Mouse (Mus musculus) bone marrow, adult 2 months (tissue): ENCODE measurements around the gene Syne4. TPM values are rescaled to one million over a fixed set of nuclear protein-coding genes. Genes with fewer than 3 reads are reported as not detected.
A peak's percentile ranks its signal among the peaks of the same experiment; 100 is the strongest.

Experiments used
- H3K27ac ChIP-seq: fragments of 200-500 bp; 2 replicates; pipeline ENCODE4 v1.5.1; 2012; ENCODE audit warnings: low read depth, mild to moderate bottlenecking, control low read depth, inconsistent platforms, low read length; ENCODE audit not compliant: control insufficient read depth, poor library complexity, insufficient read depth
- H3K4me1 ChIP-seq: fragments of 200-500 bp; 2 replicates; pipeline ENCODE4 v1.6.1; 2011; ENCODE audit warnings: low read length; ENCODE audit not compliant: control insufficient read depth, insufficient read depth
- H3K4me3 ChIP-seq: fragments of 200-500 bp; replicated peaks from 2 replicates; pipeline ENCODE3; 2011; ENCODE audit warnings: mild to moderate bottlenecking, low read depth, low read length, control low read depth; ENCODE audit not compliant: control insufficient read depth
- CTCF ChIP-seq: fragments of 200-500 bp; IDR thresholded peaks from 2 replicates; pipeline ENCODE4 v1.5.1; 2011; ENCODE audit warnings: low read length, control low read depth; ENCODE audit not compliant: control insufficient read depth, insufficient read depth
- POLR2A ChIP-seq: fragments of 200-500 bp; IDR thresholded peaks from 2 replicates; pipeline ENCODE4 v1.6.1; 2011; ENCODE audit warnings: low read depth, mild to moderate bottlenecking, control low read depth, low read length, borderline replicate concordance; ENCODE audit not compliant: control insufficient read depth
- WGBS: fragments of 180-500 bp; shearing (Covaris S2); methylation state at CpG from one replicate; pipeline ENCODE4 v1.1.7; 2018; 5-methylcytosine and 5-hydroxymethylcytosine counted together
- polyA plus RNA-seq: library from polyadenylated mRNA; stranded (reverse); fragments of >200 nt; gene quantifications from 2 replicates; pipeline ENCODE4 v1.2.4, GENCODE M21; 2011; ENCODE audit warnings: low replicate concordance; ENCODE audit not compliant: missing spikeins, insufficient read depth, insufficient read length

Syne4 gene
- polyA plus RNA-seq, 1 experiment: 8.9 TPM

DNA sequence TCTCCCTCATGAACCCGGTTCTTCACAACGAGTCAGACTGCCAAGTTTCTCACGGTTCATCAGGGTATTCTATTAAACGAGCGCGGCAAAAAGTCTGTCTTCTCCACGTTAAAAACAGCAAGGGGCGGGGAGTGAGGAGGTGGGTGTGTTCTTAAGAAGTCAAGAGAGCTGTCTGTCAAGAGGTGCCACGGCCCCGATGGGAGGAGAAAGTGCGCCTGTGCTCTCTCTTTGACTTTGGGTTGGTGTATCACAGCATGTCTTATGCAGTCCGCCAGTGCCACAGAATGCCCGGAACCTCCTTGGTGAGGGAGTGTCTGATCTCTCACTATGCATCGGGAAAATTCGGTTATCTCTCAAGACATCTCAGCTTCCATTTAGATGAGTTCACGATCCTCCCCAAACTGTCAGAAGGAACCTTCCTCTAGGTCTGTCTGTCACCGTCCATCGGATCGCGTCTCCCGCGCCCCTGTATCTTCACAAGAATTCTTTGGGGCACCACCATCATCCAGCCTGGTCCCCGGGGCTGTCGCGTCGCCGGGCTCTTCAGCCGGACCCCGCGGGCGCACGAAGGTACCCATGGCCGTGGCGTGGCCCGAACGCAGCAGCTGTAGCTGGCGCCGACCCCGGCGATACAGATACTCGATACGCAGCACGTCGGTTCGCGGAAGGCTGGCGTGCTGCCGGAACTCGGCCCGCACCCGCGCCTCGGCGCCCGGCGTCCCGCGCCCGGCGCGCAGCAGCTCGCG, 7.1 kb downstream of the Syne4 start, which contains the start of gene E130208F15Rik:
Gene E130208F15Rik (plus strand): TSS at position 202 of the 746 bp plus-strand sequence.
- Histone ChIP-seq H3K27ac (peak within 1 kb of the TSS; percentile 84), H3K4me3 (peak within 1 kb of the TSS; percentile 80), H3K4me1 (peaks cover 3% of the 10 kb centered on the region; the same call in 1 of the 2 replicates)
- under 1% methylated on average over 63 of the region's 63 CpGs for WGBS
- TF ChIP-seq POLR2A (no peak), CTCF (no peak)

- H3K4me3 ChIP-seq: peak overlapping the region; percentile 80
- WGBS: under 1% methylated on average over 20 of the region's 20 CpGs
- TF ChIP-seq POLR2A: peak; percentile 80; the same call in 1 of the 2 replicates
- TF ChIP-seq CTCF: no peak
- H3K27ac ChIP-seq: peak overlapping the region; percentile 84
- H3K4me1 ChIP-seq: peaks cover 3% of the 10 kb centered on the region; the same call in 1 of the 2 replicates
Measured at GRCm38 (mm10) chr7:30322285-30322667, 7.7 kb downstream of the Syne4 start.

GRCm38 (mm10) chr7:30322865-30323264, 8.3 kb downstream of the Syne4 start:
- Histone ChIP-seq H3K4me3 (no peak overlapping the region), H3K27ac (no peak overlapping the region; the same call in 1 of the 2 replicates), H3K4me1 (peaks cover 3% of the 10 kb centered on the region; the same call in 1 of the 2 replicates)
- 2% methylated on average over 6 of the region's 6 CpGs for WGBS
- TF ChIP-seq CTCF: no peak
- TF ChIP-seq POLR2A: no peak

DNA sequence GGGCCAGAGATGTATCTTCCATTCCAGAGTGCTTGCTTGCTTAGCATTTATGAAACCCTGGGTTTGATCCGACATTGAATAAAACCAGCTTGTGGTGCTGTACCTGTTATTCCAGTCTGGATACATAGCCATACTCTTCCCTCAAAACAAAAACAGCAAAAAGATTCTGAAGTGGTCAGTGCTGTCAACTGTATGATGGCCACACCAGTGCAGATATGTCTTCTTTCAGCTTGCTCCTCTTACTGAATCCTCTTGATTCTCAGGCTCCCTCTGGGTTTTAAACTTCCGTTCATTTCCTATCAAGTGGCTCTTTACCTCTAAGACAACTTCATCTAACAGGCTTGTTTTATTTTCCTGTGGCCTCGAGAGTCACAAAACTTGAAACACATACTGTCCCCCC, 9.2 kb downstream of the Syne4 start, which contains the start of gene Sdhaf1:
Gene Sdhaf1 (minus strand): TSS at position 101 of the 400 bp plus-strand sequence.
- no peak for TF ChIP-seq CTCF
- TF ChIP-seq POLR2A: no peak
- H3K4me1 ChIP-seq: peaks cover 3% of the 10 kb centered on the region; the same call in 1 of the 2 replicates
- 76% methylated on average over 3 of the region's 3 CpGs for WGBS
- H3K4me3 ChIP-seq: no peak within 1 kb of the TSS
- no peak within 1 kb of the TSS for H3K27ac ChIP-seq

DNA sequence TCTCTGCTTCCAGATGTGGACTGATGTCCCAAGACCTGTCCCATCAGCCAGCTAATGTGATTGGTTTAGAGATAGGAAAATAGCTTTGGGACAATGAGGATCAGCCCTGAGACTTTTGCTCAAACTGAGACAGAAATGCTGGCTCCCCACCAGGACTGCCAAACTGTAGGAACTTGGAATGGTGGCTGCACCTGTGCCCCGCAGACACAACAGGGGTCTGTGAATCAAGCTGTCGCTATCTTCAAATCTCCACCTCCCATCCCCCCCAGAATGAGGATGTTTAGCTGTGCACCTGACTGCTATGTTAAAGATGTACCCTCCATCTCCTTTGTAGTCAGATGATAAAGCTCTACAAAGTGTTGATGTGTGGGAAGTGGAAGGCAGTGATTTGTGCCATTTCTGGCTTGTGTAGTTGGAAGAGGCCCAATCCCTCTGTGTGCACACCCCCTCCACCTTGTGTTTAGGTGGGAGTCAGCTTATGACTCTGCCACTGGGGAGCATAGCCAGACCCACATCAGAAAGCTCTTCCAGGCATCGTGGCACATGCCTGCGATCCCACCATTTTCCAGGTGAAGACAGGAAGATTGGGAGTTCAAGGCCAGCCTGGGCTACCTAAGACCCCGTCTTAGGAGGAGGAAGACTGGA, 9.8 kb downstream of the Syne4 start:
- no peak for TF ChIP-seq CTCF
- TF ChIP-seq POLR2A: no peak
- Histone ChIP-seq H3K4me3 (no peak overlapping the region), H3K27ac (no peak overlapping the region), H3K4me1 (peaks cover 3% of the 10 kb centered on the region; the same call in 1 of the 2 replicates)
- 90% methylated on average over 5 of the region's 5 CpGs for WGBS

DNA sequence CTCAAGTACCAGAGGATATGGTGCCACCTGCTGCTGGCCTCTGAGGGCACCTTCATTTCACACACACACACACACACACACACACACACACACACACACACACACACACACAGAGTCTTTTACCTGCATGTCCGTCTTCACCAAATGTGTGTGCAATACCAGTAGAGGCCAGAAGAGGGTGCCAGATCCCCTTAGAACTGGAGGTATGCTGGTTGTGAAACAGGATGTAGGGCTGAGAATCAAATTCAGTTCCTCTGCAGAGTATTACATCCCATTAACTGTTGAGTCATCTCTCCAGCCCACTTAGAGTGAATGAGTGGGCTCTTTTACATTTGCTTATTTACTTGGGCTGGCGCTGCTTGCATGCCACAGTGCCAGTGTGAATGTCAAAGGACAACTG, 10.8 kb downstream of the Syne4 start:
- TF ChIP-seq CTCF (peak; percentile 28; the same call in 1 of the 2 replicates), POLR2A (no peak)

GRCm38 (mm10) chr7:30326427-30326826, 11.8 kb downstream of the Syne4 start:
- peaks cover 1% of the 10 kb centered on the region; the same call in 1 of the 2 replicates for H3K4me1 ChIP-seq
- H3K4me3 ChIP-seq: no peak overlapping the region
- no peak for TF ChIP-seq CTCF
- TF ChIP-seq POLR2A: no peak
- H3K27ac ChIP-seq: no peak overlapping the region

More for the DNA sequence above, 10.8 kb downstream of the Syne4 start:
- 57% methylated on average over 2 of the region's 2 CpGs for WGBS
- H3K4me1 ChIP-seq: peaks cover 3% of the 10 kb centered on the region; the same call in 1 of the 2 replicates
- H3K27ac ChIP-seq: no peak overlapping the region
- no peak overlapping the region for H3K4me3 ChIP-seq

DNA sequence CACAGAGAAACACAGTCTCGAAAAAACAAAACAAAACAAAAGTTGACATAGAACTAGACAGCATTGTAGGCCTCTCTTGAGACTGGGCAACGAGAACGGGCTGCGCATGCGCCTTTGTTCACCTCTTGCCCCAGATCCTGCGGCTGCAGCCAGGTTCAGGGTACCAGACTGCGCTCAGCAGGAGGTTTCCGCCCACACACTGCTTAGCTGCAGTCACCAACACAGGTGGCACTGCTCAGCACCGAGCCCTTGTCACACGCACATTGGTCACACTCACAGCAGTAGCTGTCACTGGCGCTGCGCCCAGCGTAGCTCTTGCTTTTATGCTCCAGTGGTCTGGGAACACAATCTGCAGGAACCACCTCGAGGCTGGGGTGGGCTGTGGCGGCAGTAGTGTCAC, 12.5 kb downstream of the Syne4 start:
- Histone ChIP-seq H3K4me3 (no peak overlapping the region), H3K27ac (no peak overlapping the region), H3K4me1 (no peaks in the 10 kb centered on the region; the same call in 1 of the 2 replicates)
- 73% methylated on average over 15 of the region's 15 CpGs for WGBS
- TF ChIP-seq CTCF (no peak), POLR2A (no peak)
